Mouse (Mus musculus) gonadal fat pad, adult 2 months (tissue): Measurements from ENCODE around the gene Cbr2. TPM values are rescaled to one million over a fixed set of nuclear protein-coding genes. Genes with fewer than 3 reads are reported as not detected.

Experiments used
- polyA plus RNA-seq: library from polyadenylated mRNA; depleted of rRNA; stranded (reverse); fragments of >200 nt; gene quantifications from 2 replicates; pipeline ENCODE4 v1.2.3, GENCODE M21; 2012; rRNA removed

Gene Cbr2
- polyA plus RNA-seq, 1 experiment, result 130 TPM

Other genes with a start within 250 kb of the Cbr2 start
- gene Mrpl12, start 247.5 kb downstream of the Cbr2 start, polyA plus RNA-seq, result 61.8 and 70.5 TPM in 2 replicates
- gene Slc25a10, start 240.3 kb downstream of the Cbr2 start, polyA plus RNA-seq, result 372 and 561 TPM in 2 replicates
- 1.2 and 1.8 TPM in 2 replicates for gene Gcgr, start 201.4 kb downstream of the Cbr2 start, polyA plus RNA-seq
- 153 and 179 TPM in 2 replicates for gene Mcrip1, start 182.4 kb downstream of the Cbr2 start, polyA plus RNA-seq
- 0.72 TPM in 1 of 2 replicates, not detected in the other for gene Ppp1r27, start 181.0 kb downstream of the Cbr2 start, polyA plus RNA-seq
- gene P4hb, start 158.9 kb downstream of the Cbr2 start, polyA plus RNA-seq, result 372 and 394 TPM in 2 replicates
- 584 and 632 TPM in 2 replicates for gene Arhgdia, start 150.5 kb downstream of the Cbr2 start, polyA plus RNA-seq
- 21.4 and 28.5 TPM in 2 replicates for gene Alyref, start 133.7 kb downstream of the Cbr2 start, polyA plus RNA-seq
- gene Anapc11, start 133.7 kb downstream of the Cbr2 start, polyA plus RNA-seq, result 74.7 and 75.0 TPM in 2 replicates
- 1.1 and 1.2 TPM in 2 replicates for gene Npb, start 123.6 kb downstream of the Cbr2 start, polyA plus RNA-seq
- gene Pcyt2, start 114.2 kb downstream of the Cbr2 start, polyA plus RNA-seq, result 139 and 189 TPM in 2 replicates
- gene Sirt7, start 106.9 kb downstream of the Cbr2 start, polyA plus RNA-seq, result 57.9 and 61.4 TPM in 2 replicates
- 53.0 and 56.7 TPM in 2 replicates for gene Mafg, start 98.5 kb downstream of the Cbr2 start, polyA plus RNA-seq
- 6.9 and 10.5 TPM in 2 replicates for gene Pycr1, start 88.3 kb downstream of the Cbr2 start, polyA plus RNA-seq
- 0.26 TPM in 1 of 2 replicates, not detected in the other for gene Myadml2, start 84.0 kb downstream of the Cbr2 start, polyA plus RNA-seq
- 3.3 and 4.0 TPM in 2 replicates for gene Notum, start 70.9 kb downstream of the Cbr2 start, polyA plus RNA-seq
- 93.6 and 104 TPM in 2 replicates for gene Aspscr1, start 59.1 kb downstream of the Cbr2 start, polyA plus RNA-seq
- gene Cenpx, start 18.4 kb downstream of the Cbr2 start, polyA plus RNA-seq, result 84.6 and 100 TPM in 2 replicates
- gene Lrrc45, start 18.2 kb downstream of the Cbr2 start, polyA plus RNA-seq, result 38.5 and 41.4 TPM in 2 replicates
- 18.2 and 19.0 TPM in 2 replicates for gene Rac3, start 10.6 kb downstream of the Cbr2 start, polyA plus RNA-seq
- 188 and 202 TPM in 2 replicates for gene Dcxr, start 4.8 kb downstream of the Cbr2 start, polyA plus RNA-seq
- 0.59 and 1.1 TPM in 2 replicates for gene Hmga1b, start 30.7 kb upstream of the Cbr2 start, polyA plus RNA-seq
- gene Rfng, start 52.1 kb upstream of the Cbr2 start, polyA plus RNA-seq, result 35.8 and 37.8 TPM in 2 replicates
- gene Gps1, start 52.2 kb upstream of the Cbr2 start, polyA plus RNA-seq, result 207 and 231 TPM in 2 replicates
- gene Dus1l, start 64.3 kb upstream of the Cbr2 start, polyA plus RNA-seq, result 31.7 and 31.9 TPM in 2 replicates
- gene Fasn, start 92.4 kb upstream of the Cbr2 start, polyA plus RNA-seq, result 2,531 and 4,379 TPM in 2 replicates
- 5.6 and 5.8 TPM in 2 replicates for gene Ccdc57, start 200.8 kb upstream of the Cbr2 start, polyA plus RNA-seq
- gene Slc16a3, start 216.4 kb upstream of the Cbr2 start, polyA plus RNA-seq, result 17.1 and 18.7 TPM in 2 replicates